Mouse (Mus musculus) liver, adult 2 months (tissue): ENCODE measurements at regions not wholly inside any gene's neighbourhood (a gene's known extent, or its start where the extent isn't known, plus 50 kb on each side); places are given as distances from the start of the nearest gene placed in this dataset.

Source experiments
- CTCF ChIP-seq: fragments of 200-500 bp; IDR thresholded peaks from 2 replicates; pipeline ENCODE4 v1.5.1; 2011; ENCODE audit warnings: low read depth, low read length, control low read depth
- POLR2A ChIP-seq: fragments of 200-500 bp; IDR thresholded peaks from 2 replicates; pipeline ENCODE4 v1.6.1; 2011; ENCODE audit warnings: low read length, control low read depth; ENCODE audit not compliant: insufficient read depth; ENCODE audit errors: extremely low read depth

GRCm38 (mm10) chr16:93078909-93079308, 253.0 kb upstream of the Runx1 start:
- TF ChIP-seq CTCF, result no peak
- TF ChIP-seq POLR2A, result no peak
